Mouse (Mus musculus) urinary bladder, postnatal 10 days (tissue): ENCODE results near the gene Hnrnpl.
"Not testable (repeated sequence)": the region's sequence is repeated elsewhere in the genome, so short reads cannot be mapped to it uniquely, and the experiment has no call there.

ENCODE experiments used
- DNase-seq: peaks from one replicate; pipeline ENCODE4 v3.0.0; 2022; ENCODE audit warnings: low spot score

Gene Hnrnpl

DNA sequence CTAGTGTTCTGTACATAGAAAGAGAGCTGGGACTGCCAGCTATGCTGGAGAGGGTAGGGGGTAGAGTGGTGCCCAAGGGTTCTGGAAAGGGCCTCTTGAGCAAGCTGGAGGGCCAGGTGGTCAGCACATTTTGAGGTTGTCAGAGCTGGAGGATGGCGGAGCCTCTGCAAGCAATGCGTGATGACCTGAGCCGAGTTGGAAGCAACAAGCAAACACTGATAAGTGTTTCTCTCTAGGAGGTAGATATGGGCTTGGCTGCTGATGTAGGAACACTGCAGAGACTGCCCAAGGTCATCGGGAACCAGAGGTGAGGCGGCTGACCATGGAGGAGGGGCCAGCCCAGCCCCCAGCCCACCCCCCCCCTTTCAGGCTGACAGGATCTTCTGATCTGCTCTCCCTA lies 22.6 kb downstream of the Hnrnpl start:
- DNase-seq, result no peak

DNA sequence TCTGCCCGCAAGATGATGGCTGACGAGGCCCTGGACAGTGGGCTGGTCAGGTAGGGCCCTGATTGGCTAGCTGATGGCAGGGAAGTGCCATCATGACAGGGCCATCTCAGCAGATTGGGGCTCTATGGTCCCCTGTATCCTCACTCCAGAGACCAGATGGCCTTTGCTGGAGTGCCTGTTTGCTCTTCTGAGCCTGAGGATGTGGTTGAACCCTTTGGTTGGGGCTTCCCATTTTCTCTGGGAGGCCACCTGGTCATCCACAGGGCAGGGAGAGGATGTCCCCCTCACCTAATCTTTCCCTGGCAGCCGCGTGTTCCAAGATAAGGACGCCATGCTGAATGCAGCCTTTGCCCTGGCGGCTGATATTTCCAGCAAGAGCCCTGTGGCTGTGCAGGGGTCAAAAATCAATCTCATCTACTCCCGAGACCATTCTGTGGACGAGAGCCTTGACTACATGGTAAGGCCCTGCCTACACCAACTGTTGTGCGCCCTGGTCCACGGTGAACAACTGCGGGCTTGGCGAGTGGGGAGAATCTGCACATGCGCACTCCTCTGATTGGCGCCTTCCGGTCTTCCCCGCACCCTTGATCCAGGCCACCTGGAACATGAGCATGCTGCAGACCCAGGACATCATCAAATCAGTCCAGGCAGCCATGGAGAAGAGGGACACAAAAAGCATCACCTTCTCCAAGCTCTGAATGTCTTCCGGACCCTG lies 23.2 kb downstream of the Hnrnpl start:
- no peak for DNase-seq

DNA sequence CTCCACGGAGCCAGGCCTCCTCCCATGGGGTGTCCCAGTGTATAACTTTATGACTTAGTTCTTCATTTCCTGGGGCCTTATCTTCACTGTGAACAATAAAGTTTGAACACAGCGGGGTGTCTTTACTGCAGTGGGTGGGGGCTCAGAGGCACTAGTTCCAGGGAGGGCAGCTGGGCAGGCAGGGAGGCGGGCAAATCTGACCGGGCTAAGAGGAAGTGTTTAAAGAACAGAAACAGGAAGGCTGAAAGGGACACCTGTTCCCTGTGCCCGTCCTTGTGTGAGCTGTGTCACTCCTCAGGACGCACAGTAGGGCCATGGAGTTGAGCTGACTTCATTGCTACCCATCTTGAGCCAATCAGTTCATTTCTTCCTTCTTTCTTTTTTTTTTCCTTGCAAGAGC lies 23.8 kb downstream of the Hnrnpl start:
- DNase-seq, result no peak

DNA sequence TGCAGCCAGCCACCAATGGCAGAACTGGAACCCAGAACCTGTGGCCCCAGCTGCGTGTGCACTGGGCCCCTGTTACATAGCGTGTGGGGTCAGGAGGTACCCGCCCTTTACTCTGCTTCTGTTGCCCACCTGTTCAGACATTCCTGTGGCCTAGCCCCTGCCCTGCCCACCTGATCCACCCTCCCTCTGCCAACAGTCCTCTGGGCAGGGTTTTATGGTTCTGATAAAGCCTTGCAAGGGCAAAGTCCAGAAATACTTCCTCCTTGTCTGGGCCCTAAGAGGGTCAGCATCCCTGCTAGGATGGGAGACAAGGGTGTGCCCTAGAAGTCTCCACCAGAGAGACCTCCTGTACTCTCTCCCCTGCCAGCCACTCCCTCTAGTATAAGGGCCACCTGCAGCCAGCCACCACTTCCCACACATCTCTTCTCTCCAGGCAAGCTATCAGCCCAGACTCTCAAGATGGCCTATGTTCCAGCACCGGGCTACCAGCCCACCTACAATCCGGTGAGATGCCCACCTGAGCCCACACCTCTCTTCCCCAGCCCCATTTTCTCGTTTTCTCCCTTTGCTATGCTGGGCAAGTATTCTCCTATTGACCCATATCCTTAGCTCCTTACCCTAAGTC lies 25.5 kb downstream of the Hnrnpl start, which contains the start of gene Lgals4:
TSS of gene Lgals4 (plus strand) at position 132 of the 625 bp plus-strand sequence.
- no peak for DNase-seq

DNA sequence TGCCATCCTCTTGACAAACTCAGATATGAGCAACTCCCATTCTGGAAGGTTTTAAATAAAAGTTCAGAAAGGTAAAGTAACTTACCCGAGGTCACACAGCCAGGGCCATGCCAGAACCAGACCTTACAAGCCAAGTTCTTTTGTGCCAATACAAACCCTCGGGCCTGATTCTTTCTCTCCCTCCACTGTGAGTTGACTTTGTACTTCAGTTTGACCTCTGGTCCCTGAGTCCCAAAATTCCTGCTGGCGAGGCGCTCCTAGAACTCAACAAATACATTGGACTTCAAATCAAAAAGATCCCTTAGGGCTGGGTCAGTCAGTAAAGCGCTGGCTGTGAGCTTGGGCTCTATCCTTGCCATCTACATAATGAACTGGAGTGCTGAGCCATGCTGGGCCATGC lies 28.6 kb downstream of the Hnrnpl start:
- no peak for DNase-seq

DNA sequence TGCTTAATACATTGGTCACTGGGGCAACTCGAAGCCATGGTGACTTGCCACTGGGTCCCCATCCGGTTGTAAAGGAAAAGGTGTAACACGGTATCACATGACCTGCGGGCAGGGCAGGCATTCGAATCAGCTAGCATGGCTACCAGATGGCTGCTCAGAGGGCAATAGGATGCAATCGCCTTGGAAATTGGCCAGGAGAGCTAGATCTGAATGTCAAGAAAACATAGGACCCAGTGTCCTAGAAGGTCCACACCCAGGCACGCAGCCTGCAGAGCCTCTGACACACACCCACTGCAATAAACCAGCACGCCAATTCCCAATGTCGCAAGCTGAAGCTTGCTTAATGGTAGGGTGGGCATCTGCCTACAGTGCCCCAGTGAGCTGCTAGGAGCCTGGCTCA lies 30.0 kb downstream of the Hnrnpl start:
- DNase-seq, result no peak

DNA sequence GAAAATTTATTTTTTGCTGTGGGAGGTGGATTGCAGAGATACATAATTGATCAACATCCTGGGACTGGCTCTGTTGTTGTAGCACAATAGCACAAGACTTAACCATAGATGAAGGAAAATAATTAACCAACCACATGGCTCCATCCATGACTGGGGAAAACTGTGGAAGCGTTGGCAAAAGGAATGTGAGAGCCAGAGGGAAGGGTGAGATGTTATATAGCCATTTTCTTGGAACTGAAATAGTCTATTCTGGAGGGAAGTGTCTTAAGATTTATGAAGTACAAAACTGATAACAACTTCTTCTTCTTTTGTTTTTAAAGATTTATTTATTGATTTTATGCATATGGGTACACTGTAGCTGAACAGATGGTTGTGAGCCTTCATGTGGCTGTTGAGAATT lies 38.9 kb downstream of the Hnrnpl start:
- DNase-seq, result no peak

DNA sequence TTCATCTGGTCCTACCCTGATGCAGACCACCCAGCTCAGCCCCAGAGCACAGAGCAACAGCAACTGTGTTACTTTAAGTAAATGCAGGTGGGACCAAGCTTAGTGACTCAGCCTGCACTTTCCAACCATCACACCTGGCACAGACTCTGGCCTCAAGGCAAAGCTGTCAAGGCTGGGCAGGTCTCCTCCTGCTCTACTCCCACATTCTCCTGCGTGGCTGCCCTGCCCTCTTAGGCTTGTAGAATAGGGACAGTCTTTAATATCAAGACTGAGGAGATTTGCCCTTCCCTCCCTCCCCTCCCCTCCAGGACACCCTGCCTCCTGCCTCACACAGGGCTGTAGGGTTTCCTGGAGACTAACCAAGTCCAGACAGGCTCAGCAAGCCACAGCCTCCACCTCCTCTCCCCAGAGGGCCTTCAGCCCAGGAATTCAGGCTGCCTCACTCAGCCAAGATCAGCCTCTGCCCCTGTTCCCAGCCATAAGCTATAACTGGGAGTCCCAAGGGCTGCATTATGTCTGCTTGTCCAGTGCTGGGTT lies 41.4 kb downstream of the Hnrnpl start:
- no peak for DNase-seq

DNA sequence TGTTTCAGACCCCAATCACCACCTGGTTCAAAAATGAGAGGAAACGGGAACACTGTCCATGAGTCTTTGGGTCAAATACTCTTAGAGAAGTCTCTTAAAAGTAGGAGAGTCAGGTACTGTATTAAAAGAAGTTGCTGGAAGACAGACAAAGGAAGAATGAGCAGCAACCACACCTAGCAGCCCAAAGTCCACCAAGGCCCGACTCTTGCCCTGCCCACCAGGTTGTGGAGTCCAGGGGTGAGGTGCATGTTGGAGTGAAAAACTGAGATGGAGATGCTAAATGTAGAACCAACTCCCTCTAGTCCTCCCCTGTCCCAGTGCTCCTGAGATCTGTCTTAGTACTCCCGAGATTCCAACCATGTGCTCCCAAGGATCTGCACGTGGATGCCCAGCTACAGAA lies 42.3 kb downstream of the Hnrnpl start:
- no peak for DNase-seq

DNA sequence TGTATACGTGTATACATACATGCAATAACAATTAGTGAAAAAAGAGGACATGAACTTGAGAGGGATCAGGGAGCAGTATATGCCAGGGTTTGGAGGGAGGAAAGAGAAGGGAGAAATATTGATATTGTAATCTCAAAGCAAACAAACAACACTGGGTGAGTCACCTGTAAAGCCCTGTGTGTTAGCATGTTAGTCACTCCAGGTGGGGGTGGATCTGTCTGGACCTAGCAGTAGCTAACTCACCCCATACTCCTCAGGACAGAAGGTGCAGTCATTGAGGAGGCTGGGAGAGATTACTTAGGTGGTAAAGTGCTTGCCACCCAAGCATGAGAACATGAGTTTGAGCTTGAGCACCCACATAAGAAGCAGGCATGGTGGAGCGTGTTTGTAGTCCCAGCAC lies 51.6 kb downstream of the Hnrnpl start:
- DNase-seq, result no peak

DNA sequence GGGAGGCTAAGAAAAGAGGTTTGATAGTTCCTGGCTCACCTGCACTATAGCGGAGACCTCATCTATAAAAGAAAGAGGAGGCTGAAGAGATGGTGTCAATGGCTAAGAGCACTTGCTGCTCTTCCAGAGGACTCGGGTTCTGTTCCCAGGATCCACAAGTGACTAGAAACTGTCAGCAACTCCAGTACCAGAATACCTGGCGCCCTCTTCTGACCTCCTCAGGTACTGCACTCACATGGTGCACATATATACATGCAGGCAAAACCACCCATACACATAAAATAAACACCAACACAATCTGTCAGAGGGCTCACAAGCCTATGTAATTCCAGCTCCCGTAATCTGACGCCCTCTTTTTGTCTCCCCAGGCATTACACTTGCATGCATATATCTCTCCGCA lies 52.6 kb downstream of the Hnrnpl start:
- no peak for DNase-seq

DNA sequence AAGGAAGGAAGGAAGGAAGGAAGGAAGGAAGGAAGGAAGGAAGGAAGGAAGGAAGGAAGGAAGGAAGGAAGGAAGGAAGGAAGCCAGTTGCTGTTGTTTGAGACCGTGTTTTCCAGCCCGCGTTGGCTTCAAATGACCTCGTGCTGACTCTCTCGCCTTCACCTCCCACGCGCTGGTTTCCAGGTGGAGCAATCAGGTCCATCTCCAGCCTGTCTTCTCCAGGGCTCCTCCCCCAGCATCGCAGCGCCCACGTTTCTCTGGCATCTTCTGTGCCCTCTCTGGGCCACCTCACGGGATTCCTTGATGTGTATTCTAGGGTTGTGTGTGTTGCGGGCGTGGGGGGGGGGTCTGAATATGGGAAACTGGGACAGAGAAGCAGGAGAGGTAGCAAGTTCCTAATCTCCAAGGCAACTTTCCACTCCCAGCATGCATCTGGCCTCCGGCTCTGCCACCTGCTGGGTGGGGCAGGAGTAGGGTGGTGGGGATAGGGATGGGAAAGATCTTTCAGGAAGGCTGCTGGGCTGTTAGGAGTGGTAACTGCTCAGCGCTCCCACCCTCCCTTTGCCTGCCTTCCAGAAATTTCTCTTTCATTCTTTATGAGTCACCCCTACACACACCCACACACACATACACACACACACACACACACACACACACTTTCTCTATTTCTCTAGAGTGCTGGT lies 54.6 kb downstream of the Hnrnpl start:
- DNase-seq, result no peak

DNA sequence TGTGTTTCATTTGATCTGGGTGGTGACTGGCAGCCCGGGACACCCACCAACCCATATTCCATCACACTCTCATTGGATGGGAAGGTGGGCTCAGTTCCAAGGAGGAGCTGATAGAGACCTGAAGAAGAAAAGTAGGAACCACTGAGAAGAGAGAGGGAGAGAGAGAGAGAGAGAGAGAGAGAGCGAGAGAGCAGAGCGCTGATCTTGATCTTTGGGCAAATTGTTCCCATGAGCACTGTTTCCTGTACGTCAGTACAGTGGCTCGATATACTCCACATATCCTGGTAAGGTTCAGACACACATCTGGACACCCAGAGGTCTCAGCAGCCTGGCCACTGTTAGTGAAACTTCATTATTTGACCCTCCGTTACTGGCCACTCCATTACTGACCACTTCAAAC lies 55.2 kb downstream of the Hnrnpl start, which contains the start of gene Lgals7:
TSS of gene Lgals7 (plus strand) at position 314 of the 400 bp plus-strand sequence.
- DNase-seq, result no peak

DNA sequence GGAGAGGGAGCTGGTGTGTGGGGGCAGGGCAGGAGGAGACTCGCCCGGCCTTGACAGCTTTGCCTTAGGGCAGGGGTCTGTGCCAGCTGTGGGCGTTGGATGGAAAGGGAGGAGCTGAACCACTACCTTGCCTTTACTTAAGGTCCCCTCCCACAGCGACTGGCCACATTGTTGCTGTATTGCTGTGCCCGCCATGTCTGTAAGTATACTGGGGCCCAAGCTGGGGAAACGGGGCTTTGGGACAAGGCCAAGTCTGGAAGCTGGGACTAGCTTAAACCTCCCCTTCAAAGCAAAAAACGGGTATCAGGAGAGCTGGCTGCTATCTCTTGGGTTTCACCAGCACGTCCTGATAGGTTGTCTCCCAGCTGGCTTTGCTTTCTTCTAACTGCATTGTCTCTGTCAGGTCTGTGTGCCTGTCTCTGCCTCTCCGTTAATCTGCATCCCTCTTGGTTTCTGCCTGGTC lies 56.0 kb downstream of the Hnrnpl start:
- DNase-seq, result no peak

DNA sequence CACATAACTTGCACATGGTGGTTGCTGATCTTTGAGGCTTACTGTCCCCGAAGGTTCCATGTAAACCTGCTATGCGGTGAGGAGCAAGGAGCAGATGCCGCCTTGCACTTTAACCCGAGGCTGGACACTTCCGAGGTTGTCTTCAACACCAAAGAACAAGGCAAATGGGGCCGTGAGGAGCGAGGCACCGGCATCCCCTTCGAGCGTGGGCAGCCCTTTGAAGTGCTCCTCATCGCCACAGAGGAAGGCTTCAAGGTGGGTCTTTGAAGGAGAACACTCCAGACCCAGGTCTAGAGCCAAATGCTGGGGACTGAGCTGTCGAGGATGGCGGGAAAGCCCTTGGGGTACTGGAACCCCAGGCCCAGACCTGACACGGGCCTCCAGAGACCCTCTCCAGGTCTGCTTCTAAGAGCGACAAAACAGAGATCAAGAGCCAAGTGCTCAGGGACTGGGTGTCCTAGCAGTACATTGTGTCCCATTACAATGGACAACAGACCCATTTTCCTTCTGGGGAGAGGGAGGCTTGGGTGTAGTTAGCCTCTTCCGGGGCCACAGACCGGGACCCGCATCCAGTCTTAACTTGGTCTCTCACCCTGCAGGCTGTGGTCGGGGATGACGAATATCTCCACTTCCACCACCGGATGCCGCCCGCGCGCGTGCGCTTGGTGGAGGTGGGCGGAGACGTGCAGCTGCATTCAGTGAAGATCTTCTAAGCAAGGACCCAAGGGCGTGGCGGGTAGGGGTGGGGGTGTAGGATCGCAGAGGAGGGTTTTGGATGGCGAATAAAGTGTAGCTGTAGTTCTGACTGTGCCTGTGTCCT lies 57.4 kb downstream of the Hnrnpl start:
- DNase-seq, result no peak

DNA sequence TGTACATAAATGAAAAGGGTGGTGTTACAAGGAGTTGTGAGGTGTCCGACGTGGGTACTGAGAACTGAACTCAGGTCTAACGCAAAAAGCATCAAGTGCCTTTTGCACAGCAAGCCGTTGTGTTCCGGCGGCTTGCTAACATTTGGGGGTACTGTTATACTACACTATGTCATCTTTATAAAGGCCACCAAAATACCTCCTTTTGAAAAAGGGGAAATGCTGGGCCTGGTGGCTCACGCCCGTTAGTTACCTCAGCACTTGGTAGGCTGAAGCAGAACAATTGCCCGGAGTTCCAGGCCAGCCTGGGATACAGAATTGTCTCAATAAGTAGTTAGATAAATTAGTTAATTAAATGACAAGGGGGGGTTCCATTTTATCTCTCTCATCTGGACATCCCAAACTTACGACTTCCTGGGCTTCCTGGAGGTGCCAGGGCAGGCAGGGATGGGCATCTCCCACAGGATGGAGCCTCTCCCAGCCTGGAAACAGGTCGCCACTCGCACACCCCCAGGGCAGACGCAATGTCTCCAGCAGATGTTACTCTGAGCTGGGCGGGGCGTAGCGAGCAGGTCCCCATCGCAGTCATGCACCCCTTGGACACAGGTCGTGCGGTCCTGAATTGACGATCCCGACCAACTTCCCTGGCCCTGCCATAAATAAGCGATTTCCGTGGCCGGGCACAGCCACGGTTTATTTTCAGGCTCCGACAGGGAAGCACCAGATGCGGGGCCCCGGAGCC lies 58.6 kb downstream of the Hnrnpl start:
- no peak for DNase-seq

DNA sequence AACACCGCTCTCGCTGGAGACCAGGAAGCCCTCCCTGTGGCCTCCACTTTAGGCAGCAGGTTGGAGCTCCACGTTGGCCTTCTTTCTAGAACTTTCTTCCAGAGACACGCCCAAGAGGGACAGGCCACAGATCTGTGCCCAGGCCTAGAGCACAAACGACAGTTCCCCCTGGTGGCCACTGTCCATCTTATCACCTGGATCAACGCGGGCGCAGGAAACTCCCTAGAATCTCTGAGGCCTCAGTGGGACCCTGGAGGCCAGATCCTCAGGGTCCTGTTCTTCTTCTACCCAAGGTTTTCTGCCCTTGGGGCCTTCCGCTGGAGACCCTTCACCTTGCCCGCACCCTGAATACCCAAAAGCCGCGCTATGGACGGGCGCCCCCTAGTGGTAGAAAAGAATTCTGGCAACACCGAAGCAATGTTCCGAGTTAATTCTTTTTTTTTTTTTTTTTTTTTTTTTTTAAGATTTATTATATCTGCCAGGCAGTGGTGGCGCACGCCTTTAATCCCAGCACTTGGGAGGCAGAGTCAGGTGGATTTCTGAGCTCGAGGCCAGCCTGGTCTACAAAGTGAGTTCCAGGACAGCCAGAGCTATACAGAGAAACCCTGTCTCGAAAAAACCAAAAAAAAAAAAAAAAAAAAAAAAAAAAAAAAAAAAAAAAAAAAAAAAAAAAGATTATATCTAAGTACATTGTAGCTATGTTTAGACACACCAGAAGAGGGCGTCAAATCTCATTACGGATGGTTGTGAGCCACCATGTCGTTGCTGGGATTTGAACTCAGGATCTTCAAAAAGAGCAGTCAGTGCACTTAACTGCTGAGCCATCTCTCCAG lies 59.4 kb downstream of the Hnrnpl start:
- not testable (repeated sequence) for DNase-seq

DNA sequence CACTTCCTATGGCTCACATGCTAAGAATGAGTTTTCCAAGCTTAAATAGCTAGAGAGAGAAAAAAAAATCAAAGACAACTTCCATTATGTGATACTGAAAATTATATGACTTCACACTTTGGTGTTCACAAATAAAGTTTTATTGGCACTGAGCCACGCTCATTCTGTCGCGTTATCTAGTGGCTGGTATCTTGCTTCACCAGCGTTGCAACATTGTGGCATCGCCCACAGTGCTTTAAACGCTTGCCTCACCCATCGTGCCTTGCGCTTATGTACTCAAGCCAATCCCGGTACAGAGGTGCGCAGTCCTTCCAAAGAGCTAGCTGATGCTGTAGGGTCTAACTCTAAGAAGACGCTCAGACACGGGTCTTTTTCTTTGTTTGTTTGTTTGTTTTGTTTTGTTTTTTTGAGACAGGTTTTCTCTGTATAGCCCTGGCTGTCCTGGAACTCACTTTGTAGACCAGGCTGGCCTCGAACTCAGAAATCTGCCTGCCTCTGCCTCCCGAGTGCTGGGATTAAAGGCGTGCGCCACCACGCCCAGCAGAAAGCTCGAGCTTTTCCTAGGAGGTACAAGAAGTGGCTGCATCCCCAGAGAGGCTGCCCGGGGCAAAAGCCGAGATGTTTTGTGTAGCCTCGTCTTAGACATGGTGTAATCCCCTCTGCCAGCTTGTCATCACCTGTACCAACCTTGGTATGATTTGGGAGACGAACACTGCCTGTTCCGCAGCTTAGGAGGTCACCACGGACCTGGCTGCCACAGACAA lies 62.7 kb downstream of the Hnrnpl start:
- no peak for DNase-seq
